Mouse (Mus musculus) retina, postnatal 7 days (tissue): ENCODE results near the gene Kcnip2.
A peak's percentile ranks its signal among the peaks of the same experiment; 100 is the strongest.

ENCODE experiments used
- DNase-seq: peaks from one replicate; pipeline ENCODE4 v3.0.0-alpha.2; 2012; ENCODE audit warnings: low read depth, low spot score

The Kcnip2 gene

GRCm38 (mm10) chr19:45815831-45816405 lies at the start of gene Kcnip2:
Kcnip2 (minus strand) TSS chr19:45816061.
- no peak for DNase-seq

- DNase-seq, result no peak
These were observed 39.5 kb upstream of the Kcnip2 start for GRCm38 (mm10) chr19:45855284-45855920.

GRCm38 (mm10) chr19:45854521-45854920 lies 38.7 kb upstream of the Kcnip2 start:
- no peak for DNase-seq

GRCm38 (mm10) chr19:45847733-45848093 lies 31.9 kb upstream of the Kcnip2 start:
- no peak for DNase-seq

- no peak for DNase-seq
These were observed 31.3 kb upstream of the Kcnip2 start for GRCm38 (mm10) chr19:45847016-45847732.

- no peak for DNase-seq
These were observed 28.3 kb upstream of the Kcnip2 start for GRCm38 (mm10) chr19:45844209-45844608.

GRCm38 (mm10) chr19:45843424-45843823 lies 27.6 kb upstream of the Kcnip2 start:
- no peak for DNase-seq

- DNase-seq, result no peak
These were observed 21.5 kb upstream of the Kcnip2 start for GRCm38 (mm10) chr19:45837050-45837994.

GRCm38 (mm10) chr19:45835490-45835889 lies 19.6 kb upstream of the Kcnip2 start:
- DNase-seq, result no peak

GRCm38 (mm10) chr19:45833665-45834064 lies 17.8 kb upstream of the Kcnip2 start:
- DNase-seq, result no peak

- no peak for DNase-seq
These were observed 14.8 kb upstream of the Kcnip2 start for GRCm38 (mm10) chr19:45830679-45831078.

- DNase-seq, result no peak
These were observed 11.9 kb upstream of the Kcnip2 start for GRCm38 (mm10) chr19:45827736-45828135.

GRCm38 (mm10) chr19:45827125-45827524 lies 11.3 kb upstream of the Kcnip2 start:
- DNase-seq, result no peak

GRCm38 (mm10) chr19:45826146-45826545 lies 10.3 kb upstream of the Kcnip2 start:
- DNase-seq, result no peak

- DNase-seq, result no peak
These were observed 6.0 kb upstream of the Kcnip2 start for GRCm38 (mm10) chr19:45821832-45822231.

GRCm38 (mm10) chr19:45817816-45818490 lies 2.1 kb upstream of the Kcnip2 start:
- no peak for DNase-seq

GRCm38 (mm10) chr19:45816727-45817126 lies 866 bp upstream of the Kcnip2 start:
- no peak for DNase-seq

GRCm38 (mm10) chr19:45815170-45815569 lies 691 bp downstream of the Kcnip2 start:
- no peak for DNase-seq

- no peak for DNase-seq
These were observed 2.1 kb downstream of the Kcnip2 start for GRCm38 (mm10) chr19:45813801-45814200.

- DNase-seq, result peak; percentile 78
These were observed 2.6 kb downstream of the Kcnip2 start for GRCm38 (mm10) chr19:45813263-45813662.

GRCm38 (mm10) chr19:45812673-45813252 lies 3.1 kb downstream of the Kcnip2 start:
- no peak for DNase-seq
